Mouse (Mus musculus): Measurements from ENCODE around the gene Safb2. TPM values are rescaled to one million over a fixed set of nuclear protein-coding genes. Genes with fewer than 3 reads are reported as not detected.
"Not testable (repeated sequence)": the region's sequence is repeated elsewhere in the genome, so short reads cannot be mapped to it uniquely, and the experiment has no call there.

Gene Safb2
- polyA plus RNA-seq, 1 experiment from 2014 or later: 84.3 TPM

- Histone ChIP-seq H3K9ac (no peak overlapping the region), H3K36me3 (ENCODE audit: poor library complexity, severe bottlenecking) (peaks cover 67% of the 10 kb centered on the region), H3K27me3 (no peaks in the 10 kb centered on the region), H3K27ac (no peak overlapping the region), H3K4me2 (no peak overlapping the region), H3K4me3 (no peak overlapping the region), H3K4me1 (peaks cover 18% of the 10 kb centered on the region), H3K9me3 (replicated peaks) (no peaks in the 10 kb centered on the region)
- no peak for ATAC-seq
- 91% methylated on average over 4 of the region's 4 CpGs for WGBS
Measured at GRCm38 (mm10) chr17:56615792-56616191, 31.4 kb upstream of the Safb2 start.

- Histone ChIP-seq H3K4me2 (peak overlapping the region; percentile 77), H3K9ac (peak overlapping the region; percentile 78), H3K36me3 (ENCODE audit: poor library complexity, severe bottlenecking) (peaks cover 62% of the 10 kb centered on the region), H3K4me1 (peaks cover 20% of the 10 kb centered on the region), H3K4me3 (peak overlapping the region; percentile 56; the same call in 1 of the 2 replicates), H3K9me3 (replicated peaks) (no peaks in the 10 kb centered on the region), H3K27me3 (no peaks in the 10 kb centered on the region), H3K27ac (no peak overlapping the region)
- WGBS: 87% methylated on average over 11 of the region's 11 CpGs
- ATAC-seq: no peak
Measured at GRCm38 (mm10) chr17:56615136-56615784, 30.9 kb upstream of the Safb2 start.

- ATAC-seq: no peak
- H3K4me3 ChIP-seq: peak overlapping the region; percentile 56
- H3K4me1 ChIP-seq: peaks cover 24% of the 10 kb centered on the region
- peak overlapping the region; percentile 78 for H3K9ac ChIP-seq
- peaks cover 55% of the 10 kb centered on the region for H3K36me3 ChIP-seq (ENCODE audit: poor library complexity, severe bottlenecking)
- H3K27me3 ChIP-seq: no peaks in the 10 kb centered on the region
- peak overlapping the region; percentile 77 for H3K4me2 ChIP-seq
- no peaks in the 10 kb centered on the region for H3K9me3 ChIP-seq (replicated peaks)
- no peak overlapping the region for H3K27ac ChIP-seq
- WGBS: 28% methylated on average over 14 of the region's 14 CpGs
Measured at GRCm38 (mm10) chr17:56614391-56615135, 30.2 kb upstream of the Safb2 start.

GRCm38 (mm10) chr17:56613893-56614292 is 29.5 kb upstream of the Safb2 start:
- H3K4me2 ChIP-seq: peak overlapping the region; percentile 77
- ATAC-seq; H3K27me3 ChIP-seq; H3K9me3 ChIP-seq (replicated peaks): not testable (repeated sequence)
- WGBS: under 1% methylated on average over 26 of the region's 26 CpGs
- H3K4me1 ChIP-seq: peaks cover 28% of the 10 kb centered on the region
- H3K27ac ChIP-seq: peak overlapping the region; percentile 89; the same call in 1 of the 2 replicates
- peak overlapping the region; percentile 78 for H3K9ac ChIP-seq
- H3K4me3 ChIP-seq: peak overlapping the region; percentile 56
- peaks cover 48% of the 10 kb centered on the region for H3K36me3 ChIP-seq (ENCODE audit: poor library complexity, severe bottlenecking)

GRCm38 (mm10) chr17:56613236-56613844 is 29.0 kb upstream of the Safb2 start, which contains the start of gene Rpl36:
Gene Rpl36 (plus strand): TSS chr17:56613416.
- WGBS: under 1% methylated on average over 52 of the region's 52 CpGs
- H3K27ac ChIP-seq: peak within 1 kb of the TSS; percentile 89
- peak; percentile 64 for ATAC-seq
- H3K27me3 ChIP-seq: no peaks in the 10 kb centered on the region
- H3K36me3 ChIP-seq (ENCODE audit: poor library complexity, severe bottlenecking): peaks cover 43% of the 10 kb centered on the region
- H3K4me3 ChIP-seq: peak within 1 kb of the TSS; percentile 56
- H3K9ac ChIP-seq: peak within 1 kb of the TSS; percentile 78
- peaks cover 33% of the 10 kb centered on the region for H3K4me1 ChIP-seq
- no peaks in the 10 kb centered on the region for H3K9me3 ChIP-seq (replicated peaks)
- peak within 1 kb of the TSS; percentile 77 for H3K4me2 ChIP-seq

- not testable (repeated sequence) for H3K4me3 ChIP-seq; H3K27ac ChIP-seq; H3K27me3 ChIP-seq; ATAC-seq; H3K9me3 ChIP-seq (replicated peaks); H3K4me2 ChIP-seq; H3K9ac ChIP-seq
- 75% methylated on average over 10 of the region's 10 CpGs for WGBS
- Histone ChIP-seq H3K36me3 (ENCODE audit: poor library complexity, severe bottlenecking) (peaks cover 40% of the 10 kb centered on the region), H3K4me1 (peaks cover 35% of the 10 kb centered on the region)
Measured at GRCm38 (mm10) chr17:56612565-56612939, 28.2 kb upstream of the Safb2 start.

GRCm38 (mm10) chr17:56611861-56612564 is 27.6 kb upstream of the Safb2 start:
- H3K36me3 ChIP-seq (ENCODE audit: poor library complexity, severe bottlenecking): peaks cover 40% of the 10 kb centered on the region
- no peaks in the 10 kb centered on the region for H3K27me3 ChIP-seq
- H3K4me1 ChIP-seq: peaks cover 35% of the 10 kb centered on the region
- no peak overlapping the region for H3K4me3 ChIP-seq
- no peak for ATAC-seq
- no peaks in the 10 kb centered on the region for H3K9me3 ChIP-seq (replicated peaks)
- no peak overlapping the region for H3K27ac ChIP-seq
- no peak overlapping the region for H3K9ac ChIP-seq
- WGBS: 15% methylated on average over 13 of the region's 14 CpGs
- H3K4me2 ChIP-seq: no peak overlapping the region

GRCm38 (mm10) chr17:56611323-56611722 is 26.9 kb upstream of the Safb2 start:
- Histone ChIP-seq H3K27me3 (no peaks in the 10 kb centered on the region), H3K9me3 (replicated peaks) (no peaks in the 10 kb centered on the region), H3K27ac (no peak overlapping the region), H3K4me3 (no peak overlapping the region), H3K4me2 (no peak overlapping the region), H3K4me1 (peaks cover 35% of the 10 kb centered on the region), H3K9ac (no peak overlapping the region), H3K36me3 (ENCODE audit: poor library complexity, severe bottlenecking) (peaks cover 40% of the 10 kb centered on the region)
- 55% methylated on average over 2 of the region's 2 CpGs for WGBS
- no peak for ATAC-seq

GRCm38 (mm10) chr17:56609452-56610171 is 25.2 kb upstream of the Safb2 start, which contains the start of gene 2410015M20Rik:
Gene 2410015M20Rik (minus strand): TSS chr17:56609771.
- peak within 1 kb of the TSS; percentile 83 for H3K4me2 ChIP-seq
- H3K4me3 ChIP-seq: peak within 1 kb of the TSS; percentile 60
- WGBS: under 1% methylated on average over 44 of the region's 44 CpGs
- H3K36me3 ChIP-seq (ENCODE audit: poor library complexity, severe bottlenecking): peaks cover 40% of the 10 kb centered on the region
- H3K27ac ChIP-seq: peak within 1 kb of the TSS; percentile 72
- H3K4me1 ChIP-seq: peaks cover 29% of the 10 kb centered on the region
- H3K27me3 ChIP-seq: no peaks in the 10 kb centered on the region
- no peaks in the 10 kb centered on the region for H3K9me3 ChIP-seq (replicated peaks)
- peak; percentile 90 for ATAC-seq
- peak within 1 kb of the TSS; percentile 77 for H3K9ac ChIP-seq

GRCm38 (mm10) chr17:56608699-56609098 is 24.3 kb upstream of the Safb2 start:
- no peaks in the 10 kb centered on the region for H3K27me3 ChIP-seq
- peak overlapping the region; percentile 83 for H3K4me2 ChIP-seq
- ATAC-seq: no peak
- WGBS: 64% methylated on average over 5 of the region's 5 CpGs
- H3K9ac ChIP-seq: peak overlapping the region; percentile 77
- H3K9me3 ChIP-seq (replicated peaks): no peaks in the 10 kb centered on the region
- no peak overlapping the region for H3K27ac ChIP-seq
- H3K4me3 ChIP-seq: peak overlapping the region; percentile 60
- H3K4me1 ChIP-seq: peaks cover 23% of the 10 kb centered on the region
- peaks cover 44% of the 10 kb centered on the region for H3K36me3 ChIP-seq (ENCODE audit: poor library complexity, severe bottlenecking)

- no peak for ATAC-seq
- H3K4me1 ChIP-seq: peaks cover 23% of the 10 kb centered on the region
Measured at GRCm38 (mm10) chr17:56607521-56608062, 23.2 kb upstream of the Safb2 start.

More at GRCm38 (mm10) chr17:56607521-56608062, 23.2 kb upstream of the Safb2 start:
- Histone ChIP-seq H3K27me3 (no peaks in the 10 kb centered on the region), H3K9me3 (replicated peaks) (no peaks in the 10 kb centered on the region), H3K4me2 (no peak overlapping the region), H3K4me3 (no peak overlapping the region), H3K27ac (no peak overlapping the region), H3K9ac (no peak overlapping the region), H3K36me3 (ENCODE audit: poor library complexity, severe bottlenecking) (peaks cover 55% of the 10 kb centered on the region)
- 73% methylated on average over 3 of the region's 3 CpGs for WGBS
